Mouse (Mus musculus) forebrain, embryonic 12.5 days (tissue): ENCODE measurements around the gene Gucd1. TPM values are rescaled to one million over a fixed set of nuclear protein-coding genes. Genes with fewer than 3 reads are reported as not detected.
"Not testable (repeated sequence)": the region's sequence is repeated elsewhere in the genome, so short reads cannot be mapped to it uniquely, and the experiment has no call there.

Experiments used
- ATAC-seq: fragments of 200-750 bp; cut with Nextera tagmentation; 2 replicates; pipeline ENCODE4 v1.8.0; 2017; ENCODE audit warnings: moderate TSS enrichment; ENCODE audit not compliant: low FRiP score
- H3K27ac ChIP-seq: fragments of 300-500 bp; sonication (generic); 2 replicates; pipeline ENCODE4 v1.5.1; 2016; ENCODE audit warnings: mild to moderate bottlenecking
- H3K27me3 ChIP-seq: fragments of 300-500 bp; sonication (generic); 2 replicates; pipeline ENCODE4 v1.6.1; 2016; ENCODE audit warnings: mild to moderate bottlenecking
- H3K36me3 ChIP-seq: fragments of 300-500 bp; sonication (generic); replicated peaks from 2 replicates; pipeline ENCODE4 v1.6.1; 2016; ENCODE audit warnings: mild to moderate bottlenecking
- H3K4me1 ChIP-seq: fragments of 300-500 bp; sonication (generic); 2 replicates; pipeline ENCODE4 v1.6.1; 2016
- H3K4me2 ChIP-seq: fragments of 300-500 bp; sonication (generic); 2 replicates; pipeline ENCODE4 v1.6.1; 2016; ENCODE audit warnings: mild to moderate bottlenecking, moderate library complexity
- H3K4me3 ChIP-seq: fragments of 300-500 bp; sonication (generic); replicated peaks from 2 replicates; pipeline ENCODE4 v1.5.1; 2016; ENCODE audit warnings: mild to moderate bottlenecking
- H3K9ac ChIP-seq: fragments of 300-500 bp; sonication (generic); 2 replicates; pipeline ENCODE4 v1.6.1; 2016; ENCODE audit warnings: mild to moderate bottlenecking
- H3K9me3 ChIP-seq: fragments of 300-500 bp; sonication (generic); 2 replicates; pipeline ENCODE4 v1.6.1; 2016
- WGBS: fragments of 180-500 bp; shearing (Covaris S2); methylation state at CpG from one replicate; pipeline ENCODE4 v1.1.7; 2016; 5-methylcytosine and 5-hydroxymethylcytosine counted together
- polyA plus RNA-seq: library from polyadenylated mRNA; unstranded; fragments of >200 nt; fragmentation: Nextera tagmentation; extraction: Ambion mirVana; gene quantifications from 2 replicates; pipeline ENCODE4 v1.2.1, GENCODE M21; 2016

Gucd1 gene
- polyA plus RNA-seq, 1 experiment from 2014 or later = 24.4 TPM

- WGBS = 82% methylated on average over 9 of the region's 9 CpGs
- peak overlapping the region; percentile 54; the same call in 1 of the 2 replicates for H3K27ac ChIP-seq
- H3K9me3 ChIP-seq = no peaks in the 10 kb centered on the region
- peaks cover 17% of the 10 kb centered on the region for H3K4me1 ChIP-seq
- no peaks in the 10 kb centered on the region for H3K36me3 ChIP-seq
- no peak overlapping the region for H3K4me3 ChIP-seq
- no peak overlapping the region for H3K4me2 ChIP-seq
- H3K27me3 ChIP-seq = no peaks in the 10 kb centered on the region
- H3K9ac ChIP-seq = no peak overlapping the region
- 0 out of 2 replicates have a peak, but pooled peaks have one; percentile 33 for ATAC-seq
Measured at GRCm38 (mm10) chr10:75364796-75365195, 153.0 kb downstream of the Gucd1 start.

GRCm38 (mm10) chr10:75364214-75364690, 153.5 kb downstream of the Gucd1 start:
- peaks cover 17% of the 10 kb centered on the region for H3K4me1 ChIP-seq
- not testable (repeated sequence) for H3K4me2 ChIP-seq, H3K36me3 ChIP-seq, H3K4me3 ChIP-seq, H3K27me3 ChIP-seq, H3K9me3 ChIP-seq, H3K9ac ChIP-seq
- H3K27ac ChIP-seq = peak overlapping the region; percentile 54
- WGBS = 10% methylated on average over 1 of the region's 1 CpGs
- ATAC-seq = peak; percentile 82; the same call in 1 of the 2 replicates

- Histone ChIP-seq H3K4me2 (no peak overlapping the region), H3K36me3 (no peaks in the 10 kb centered on the region), H3K9ac (no peak overlapping the region), H3K4me1 (no peaks in the 10 kb centered on the region), H3K4me3 (no peak overlapping the region), H3K27ac (no peak overlapping the region), H3K9me3 (no peaks in the 10 kb centered on the region), H3K27me3 (no peaks in the 10 kb centered on the region)
- 80% methylated on average over 4 of the region's 4 CpGs for WGBS
- no peak for ATAC-seq
Measured at GRCm38 (mm10) chr10:75355341-75355740, 162.4 kb downstream of the Gucd1 start.

- H3K9me3 ChIP-seq, H3K4me3 ChIP-seq, H3K4me2 ChIP-seq, H3K27ac ChIP-seq, H3K4me1 ChIP-seq, ATAC-seq, H3K36me3 ChIP-seq, H3K9ac ChIP-seq, H3K27me3 ChIP-seq: not testable (repeated sequence)
- 74% methylated on average over 9 of the region's 9 CpGs for WGBS
Measured at GRCm38 (mm10) chr10:75353838-75354241, 163.9 kb downstream of the Gucd1 start.

- 92% methylated on average over 12 of the region's 12 CpGs for WGBS
- ATAC-seq = no peak
- H3K4me2 ChIP-seq = no peak overlapping the region
Measured at GRCm38 (mm10) chr10:75352541-75352940, 165.2 kb downstream of the Gucd1 start.

GRCm38 (mm10) chr10:75350564-75350963, 167.2 kb downstream of the Gucd1 start:
- Histone ChIP-seq H3K4me1 (no peaks in the 10 kb centered on the region), H3K9me3 (0 out of 2 replicates have a peak, but pooled peaks cover 4% of the 10 kb centered on the region), H3K36me3 (no peaks in the 10 kb centered on the region), H3K4me3 (no peak overlapping the region), H3K9ac (no peak overlapping the region), H3K27me3 (no peaks in the 10 kb centered on the region), H3K27ac (no peak overlapping the region), H3K4me2 (no peak overlapping the region)
- ATAC-seq = no peak
- 88% methylated on average over 5 of the region's 5 CpGs for WGBS

More at GRCm38 (mm10) chr10:75352541-75352940, 165.2 kb downstream of the Gucd1 start:
- Histone ChIP-seq H3K27ac (no peak overlapping the region), H3K4me3 (no peak overlapping the region), H3K27me3 (no peaks in the 10 kb centered on the region), H3K36me3 (no peaks in the 10 kb centered on the region), H3K9me3 (no peaks in the 10 kb centered on the region), H3K4me1 (no peaks in the 10 kb centered on the region), H3K9ac (no peak overlapping the region)

GRCm38 (mm10) chr10:75345265-75345664, 172.5 kb downstream of the Gucd1 start:
- Histone ChIP-seq H3K27me3 (no peaks in the 10 kb centered on the region), H3K36me3 (no peaks in the 10 kb centered on the region)

GRCm38 (mm10) chr10:75344563-75344962, 173.2 kb downstream of the Gucd1 start:
- H3K9ac ChIP-seq, H3K36me3 ChIP-seq, H3K4me3 ChIP-seq, H3K9me3 ChIP-seq, H3K4me2 ChIP-seq, H3K27me3 ChIP-seq, ATAC-seq, H3K27ac ChIP-seq, H3K4me1 ChIP-seq: not testable (repeated sequence)
- 76% methylated on average over 1 of the region's 1 CpGs for WGBS

More at GRCm38 (mm10) chr10:75345265-75345664, 172.5 kb downstream of the Gucd1 start:
- Histone ChIP-seq H3K4me3 (no peak overlapping the region), H3K4me1 (no peaks in the 10 kb centered on the region), H3K9me3 (0 out of 2 replicates have a peak, but pooled peaks cover 4% of the 10 kb centered on the region), H3K9ac (no peak overlapping the region), H3K4me2 (no peak overlapping the region), H3K27ac (no peak overlapping the region)
- 55% methylated on average over 2 of the region's 2 CpGs for WGBS
- ATAC-seq = no peak

- no peak overlapping the region for H3K4me2 ChIP-seq
- H3K27me3 ChIP-seq = no peaks in the 10 kb centered on the region
- H3K36me3 ChIP-seq = no peaks in the 10 kb centered on the region
- no peak overlapping the region for H3K9ac ChIP-seq
- ATAC-seq = no peak
- H3K27ac ChIP-seq = no peak overlapping the region
- H3K4me1 ChIP-seq = no peaks in the 10 kb centered on the region
- H3K4me3 ChIP-seq = no peak overlapping the region
- 0 out of 2 replicates have a peak, but pooled peaks cover 4% of the 10 kb centered on the region for H3K9me3 ChIP-seq
- 40% methylated on average over 8 of the region's 8 CpGs for WGBS
Measured at GRCm38 (mm10) chr10:75341936-75342335, 175.8 kb downstream of the Gucd1 start.

GRCm38 (mm10) chr10:75339377-75339776, 178.4 kb downstream of the Gucd1 start:
- H3K9me3 ChIP-seq = no peaks in the 10 kb centered on the region
- H3K4me1 ChIP-seq = no peaks in the 10 kb centered on the region
- no peak overlapping the region for H3K27ac ChIP-seq
- H3K4me2 ChIP-seq = no peak overlapping the region
- no peak overlapping the region for H3K4me3 ChIP-seq
- no peak for ATAC-seq
- H3K27me3 ChIP-seq = no peaks in the 10 kb centered on the region
- no peaks in the 10 kb centered on the region for H3K36me3 ChIP-seq
- WGBS = 87% methylated on average over 7 of the region's 7 CpGs
- H3K9ac ChIP-seq = no peak overlapping the region

DNA sequence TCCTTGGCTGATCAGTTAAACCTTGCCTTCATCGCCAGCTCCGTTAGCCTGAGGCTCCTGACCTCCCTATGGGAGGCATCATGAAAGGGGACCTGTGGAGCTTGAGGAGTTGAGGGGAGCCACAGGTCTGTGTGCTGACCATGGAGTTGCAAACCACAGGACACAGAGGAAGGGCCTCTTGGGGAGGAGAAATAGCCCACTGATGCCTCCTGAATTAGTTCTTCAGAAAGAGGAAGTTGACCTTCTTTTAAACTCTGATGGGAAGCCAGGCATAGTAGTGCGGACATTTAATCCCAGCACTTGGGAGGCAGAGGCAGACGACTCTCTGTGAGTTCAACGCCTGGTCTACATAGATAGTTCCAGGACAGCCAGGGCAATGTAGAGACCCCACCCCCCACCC, 178.9 kb downstream of the Gucd1 start:
- ATAC-seq = no peak
- Histone ChIP-seq H3K27ac (no peak overlapping the region), H3K4me2 (no peak overlapping the region), H3K27me3 (no peaks in the 10 kb centered on the region), H3K36me3 (no peaks in the 10 kb centered on the region), H3K4me3 (no peak overlapping the region), H3K9me3 (no peaks in the 10 kb centered on the region), H3K4me1 (no peaks in the 10 kb centered on the region), H3K9ac (no peak overlapping the region)
- whole genome bisulfite sequencing = 92% methylated on average over 5 of the region's 5 CpGs

- Histone ChIP-seq H3K9ac (no peak overlapping the region), H3K4me3 (no peak overlapping the region), H3K4me1 (no peaks in the 10 kb centered on the region), H3K9me3 (no peaks in the 10 kb centered on the region), H3K36me3 (no peaks in the 10 kb centered on the region), H3K27ac (no peak overlapping the region), H3K4me2 (no peak overlapping the region), H3K27me3 (no peaks in the 10 kb centered on the region)
- WGBS = 88% methylated on average over 10 of the region's 10 CpGs
- ATAC-seq = no peak
Measured at GRCm38 (mm10) chr10:75337231-75337630, 180.5 kb downstream of the Gucd1 start.

DNA sequence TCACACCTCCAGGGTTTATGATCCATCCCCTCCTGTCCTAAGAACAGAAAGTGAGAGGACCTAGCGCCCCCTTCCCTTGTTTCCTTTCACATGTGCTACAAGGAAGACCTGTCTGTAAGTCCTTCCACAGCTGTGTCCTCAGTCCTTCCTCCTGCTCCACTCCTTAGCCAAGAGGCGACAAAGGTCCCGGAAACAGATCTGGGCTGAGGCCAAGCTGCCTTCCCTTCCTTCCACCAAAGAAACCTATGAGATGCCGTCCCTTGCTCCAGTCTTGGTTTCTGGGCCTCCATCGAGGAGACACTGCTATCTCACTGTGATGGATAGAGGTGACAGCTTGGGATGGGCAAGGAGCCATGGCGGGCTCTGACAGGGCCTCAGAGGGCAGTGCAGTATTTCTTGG, 182.7 kb downstream of the Gucd1 start:
- ATAC-seq = no peak

More for the DNA sequence above, 182.7 kb downstream of the Gucd1 start:
- 96% methylated on average over 6 of the region's 6 CpGs for WGBS
- H3K4me1 ChIP-seq = no peaks in the 10 kb centered on the region
- no peak overlapping the region for H3K27ac ChIP-seq
- no peak overlapping the region for H3K4me3 ChIP-seq
- H3K9me3 ChIP-seq = no peaks in the 10 kb centered on the region
- no peaks in the 10 kb centered on the region for H3K27me3 ChIP-seq
- no peak overlapping the region for H3K9ac ChIP-seq
- no peaks in the 10 kb centered on the region for H3K36me3 ChIP-seq
- H3K4me2 ChIP-seq = no peak overlapping the region
